Mouse (Mus musculus) lung, postnatal 0 days (tissue): ENCODE data around the gene Hoxa1. TPM values are rescaled to one million over a fixed set of nuclear protein-coding genes. Genes with fewer than 3 reads are reported as not detected.

ENCODE experiments used
- ATAC-seq: fragments of 200-750 bp; cut with Nextera tagmentation; 2 replicates; pipeline ENCODE4 v1.8.0; 2017; ENCODE audit warnings: moderate library complexity
- DNase-seq: peaks from one replicate; pipeline ENCODE4 v3.0.0-alpha.2; 2016; ENCODE audit warnings: low spot score
- H3K27ac ChIP-seq: fragments of 300-500 bp; sonication (generic); 2 replicates; pipeline ENCODE4 v1.5.1; 2014; ENCODE audit warnings: antibody characterized with exemption, mild to moderate bottlenecking, low read length, mixed read lengths
- H3K27me3 ChIP-seq: fragments of 300-500 bp; sonication (generic); replicated peaks from 2 replicates; pipeline ENCODE4 v1.6.1; 2014; ENCODE audit warnings: low read length, mixed read lengths; ENCODE audit not compliant: insufficient read depth
- H3K36me3 ChIP-seq: fragments of 300-500 bp; sonication (generic); 2 replicates; pipeline ENCODE4 v1.6.1; 2014; ENCODE audit warnings: low read length, mixed read lengths; ENCODE audit not compliant: insufficient read depth
- H3K4me1 ChIP-seq: fragments of 300-500 bp; sonication (generic); 2 replicates; pipeline ENCODE4 v1.6.1; 2014; ENCODE audit warnings: antibody characterized with exemption, low read depth, low read length, mixed read lengths; ENCODE audit not compliant: insufficient read depth
- H3K4me2 ChIP-seq: fragments of 300-500 bp; sonication (generic); replicated peaks from 2 replicates; pipeline ENCODE4 v1.6.1; 2014; ENCODE audit warnings: low read depth, mild to moderate bottlenecking, low read length, moderate library complexity, mixed read lengths
- H3K4me3 ChIP-seq: fragments of 300-500 bp; sonication (generic); 2 replicates; pipeline ENCODE4 v1.5.1; 2014; ENCODE audit warnings: low read depth, low read length
- H3K9ac ChIP-seq: fragments of 300-500 bp; sonication (generic); replicated peaks from 2 replicates; pipeline ENCODE4 v1.6.1; 2014; ENCODE audit warnings: low read depth, mild to moderate bottlenecking
- H3K9me3 ChIP-seq: fragments of 300-500 bp; sonication (generic); 2 replicates; pipeline ENCODE4 v1.6.1; 2016; ENCODE audit warnings: low read length, mixed read lengths
- CTCF ChIP-seq: IDR thresholded peaks from 2 replicates; pipeline ENCODE4 v1.5.1; 2016; ENCODE audit warnings: antibody characterized with exemption, mild to moderate bottlenecking
- EP300 ChIP-seq: IDR thresholded peaks from 2 replicates; pipeline ENCODE4 v1.6.1; 2016; ENCODE audit warnings: antibody characterized with exemption, mild to moderate bottlenecking, control low read depth
- WGBS: fragments of 180-500 bp; shearing (Covaris S2); extraction: QIAGEN DNeasy Blood & Tissue Kit; methylation state at CpG from one replicate; pipeline ENCODE4 v1.1.7; 2014; 5-methylcytosine and 5-hydroxymethylcytosine counted together
- polyA plus RNA-seq: library from polyadenylated mRNA; unstranded; fragments of >200 nt; fragmentation: Nextera tagmentation; extraction: Ambion mirVana; gene quantifications from 2 replicates; pipeline ENCODE4 v1.2.1, GENCODE M21; 2015

Hoxa1 gene
- polyA plus RNA-seq, 1 experiment from 2014 or later = 1.0 TPM

- TF ChIP-seq CTCF = no peak
- no peak for TF ChIP-seq EP300
- no peaks in the 10 kb centered on the region for H3K27me3 ChIP-seq
- H3K9me3 ChIP-seq = no peaks in the 10 kb centered on the region
- ATAC-seq = no peak
- DNase-seq = no peak
- 78% methylated on average over 3 of the region's 3 CpGs for WGBS
- H3K4me1 ChIP-seq = no peaks in the 10 kb centered on the region
- H3K27ac ChIP-seq = no peak overlapping the region
- H3K36me3 ChIP-seq = no peaks in the 10 kb centered on the region
- no peak overlapping the region for H3K9ac ChIP-seq
- H3K4me3 ChIP-seq = no peak overlapping the region
- H3K4me2 ChIP-seq = no peak overlapping the region
Measured at GRCm38 (mm10) chr6:52107400-52107799, 50.7 kb downstream of the Hoxa1 start.

- Histone ChIP-seq H3K36me3 (no peaks in the 10 kb centered on the region), H3K9me3 (no peaks in the 10 kb centered on the region), H3K27me3 (no peaks in the 10 kb centered on the region), H3K4me1 (no peaks in the 10 kb centered on the region), H3K27ac (no peak overlapping the region), H3K9ac (no peak overlapping the region), H3K4me3 (no peak overlapping the region), H3K4me2 (no peak overlapping the region)
- ATAC-seq (no peak), DNase-seq (no peak)
- TF ChIP-seq EP300 (no peak), CTCF (no peak)
- 53% methylated on average over 3 of the region's 3 CpGs for WGBS
Measured at GRCm38 (mm10) chr6:52106716-52107115, 51.4 kb downstream of the Hoxa1 start.

- TF ChIP-seq CTCF (no peak), EP300 (no peak)
- ATAC-seq (no peak), DNase-seq (no peak)
- H3K27me3 ChIP-seq = no peaks in the 10 kb centered on the region
- no peaks in the 10 kb centered on the region for H3K36me3 ChIP-seq
- H3K9me3 ChIP-seq = no peaks in the 10 kb centered on the region
- no peak overlapping the region for H3K9ac ChIP-seq
- no peak overlapping the region for H3K4me2 ChIP-seq
- H3K27ac ChIP-seq = no peak overlapping the region
- no peaks in the 10 kb centered on the region for H3K4me1 ChIP-seq
- WGBS = 32% methylated on average over 3 of the region's 3 CpGs
- no peak overlapping the region for H3K4me3 ChIP-seq
Measured at GRCm38 (mm10) chr6:52106178-52106577, 51.9 kb downstream of the Hoxa1 start.

Other genes starting within 250 kb of the Hoxa1 start
- gene Skap2, start 145.8 kb downstream of the Hoxa1 start, polyA plus RNA-seq = 78.5 and 82.9 TPM in 2 replicates
- 7.2 and 8.2 TPM in 2 replicates for gene Hoxa2, start 6.5 kb upstream of the Hoxa1 start, polyA plus RNA-seq
- gene 5730596B20Rik, start 19.2 kb upstream of the Hoxa1 start, polyA plus RNA-seq = 1.5 and 1.6 TPM in 2 replicates
- gene Hoxa4, start 33.4 kb upstream of the Hoxa1 start, polyA plus RNA-seq = 3.7 and 3.9 TPM in 2 replicates
- 39.7 and 40.3 TPM in 2 replicates for gene Hoxa5, start 46.3 kb upstream of the Hoxa1 start, polyA plus RNA-seq
- gene Hoxa6, start 50.4 kb upstream of the Hoxa1 start, polyA plus RNA-seq = 0.95 and 1.1 TPM in 2 replicates
- gene Hoxa3, start 55.0 kb upstream of the Hoxa1 start, polyA plus RNA-seq = 4.3 and 4.8 TPM in 2 replicates
- gene Gm28308, start 55.0 kb upstream of the Hoxa1 start, polyA plus RNA-seq = not detected in 2 replicates
- 7.5 and 8.7 TPM in 2 replicates for gene Hoxa7, start 63.5 kb upstream of the Hoxa1 start, polyA plus RNA-seq
- 0.06 and 0.07 TPM in 2 replicates for gene Hoxa9, start 72.8 kb upstream of the Hoxa1 start, polyA plus RNA-seq
- not detected in 2 replicates for gene Hoxa10, start 82.5 kb upstream of the Hoxa1 start, polyA plus RNA-seq
- gene Hoxa11, start 87.5 kb upstream of the Hoxa1 start, polyA plus RNA-seq = not detected in 2 replicates
- 0.12 TPM in 1 of 2 replicates, not detected in the other for gene Hoxa13, start 102.6 kb upstream of the Hoxa1 start, polyA plus RNA-seq
- not detected in 2 replicates for gene Evx1, start 155.2 kb upstream of the Hoxa1 start, polyA plus RNA-seq